Mouse (Mus musculus) cerebellum, adult 11-12 months (tissue): ENCODE results near the gene Gm17469.
"Not testable (repeated sequence)": the region's sequence is repeated elsewhere in the genome, so short reads cannot be mapped to it uniquely, and the experiment has no call there.

Experiments used
- DNase-seq: peaks from one replicate; pipeline ENCODE4 v3.0.0; 2022

The Gm17469 gene

DNA sequence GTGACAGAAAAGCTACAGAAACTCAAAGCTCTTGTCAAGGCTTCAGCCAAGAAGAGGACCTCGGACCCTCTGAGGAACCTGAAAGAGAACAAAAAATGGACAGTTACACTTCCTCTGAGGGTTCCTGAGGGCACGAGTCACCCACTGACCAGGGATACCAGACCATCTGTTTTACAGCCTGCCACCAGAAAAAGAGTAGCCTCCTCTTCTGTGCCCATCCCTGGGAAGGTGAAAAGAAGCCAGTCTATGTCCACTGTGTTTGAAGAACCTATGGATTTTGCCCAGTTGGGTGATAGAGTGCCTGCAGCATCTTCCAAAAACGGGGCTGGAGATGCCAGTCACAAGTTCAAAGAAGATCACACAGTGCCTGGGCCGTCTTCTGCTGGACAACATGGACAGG lies at the start of gene Gm17469:
Gene Gm17469, plus strand, starts transcription at position 301 of the 400 bp plus-strand sequence.
- DNase-seq, result not testable (repeated sequence)
